Mouse (Mus musculus) hindbrain, embryonic 16.5 days (tissue): ENCODE data around the gene E130114P18Rik. TPM values are rescaled to one million over a fixed set of nuclear protein-coding genes. Genes with fewer than 3 reads are reported as not detected.

Source experiments
- ATAC-seq: fragments of 200-750 bp; cut with Nextera tagmentation; 2 replicates; pipeline ENCODE4 v1.8.0; 2017; ENCODE audit warnings: moderate TSS enrichment, moderate library complexity
- H3K27ac ChIP-seq: fragments of 300-500 bp; sonication (generic); 2 replicates; pipeline ENCODE4 v1.5.1; 2014; ENCODE audit warnings: low read depth, mild to moderate bottlenecking, control low read depth, low read length, moderate library complexity
- H3K27me3 ChIP-seq: fragments of 300-500 bp; sonication (generic); replicated peaks from 2 replicates; pipeline ENCODE4 v1.6.1; 2014; ENCODE audit warnings: low read length; ENCODE audit not compliant: control insufficient read depth, insufficient read depth
- H3K36me3 ChIP-seq: fragments of 300-500 bp; sonication (generic); 2 replicates; pipeline ENCODE4 v1.6.1; 2014; ENCODE audit warnings: mild to moderate bottlenecking, low read length, moderate library complexity, mixed read lengths; ENCODE audit not compliant: control insufficient read depth, insufficient read depth
- H3K4me1 ChIP-seq: fragments of 300-500 bp; sonication (generic); 2 replicates; pipeline ENCODE4 v1.6.1; 2014; ENCODE audit warnings: low read depth, low read length; ENCODE audit not compliant: control insufficient read depth, insufficient read depth
- H3K4me2 ChIP-seq: fragments of 300-500 bp; sonication (generic); 2 replicates; pipeline ENCODE4 v1.6.1; 2014; ENCODE audit warnings: mild to moderate bottlenecking, low read length, control low read depth, moderate library complexity
- H3K4me3 ChIP-seq: fragments of 300-500 bp; sonication (generic); 2 replicates; pipeline ENCODE4 v1.5.1; 2014; ENCODE audit warnings: mild to moderate bottlenecking, low read length, control low read depth, moderate library complexity
- H3K9ac ChIP-seq: fragments of 300-500 bp; sonication (generic); 2 replicates; pipeline ENCODE4 v1.6.1; 2014; ENCODE audit warnings: low read depth, mild to moderate bottlenecking, control low read depth, low read length, moderate library complexity
- H3K9me3 ChIP-seq: fragments of 300-500 bp; sonication (generic); 2 replicates; pipeline ENCODE4 v1.6.1; 2014; ENCODE audit warnings: mild to moderate bottlenecking, low read length, moderate library complexity; ENCODE audit not compliant: control insufficient read depth
- WGBS: fragments of 180-500 bp; shearing (Covaris S2); extraction: QIAGEN DNeasy Blood & Tissue Kit; methylation state at CpG from one replicate; pipeline ENCODE4 v1.1.7; 2014; 5-methylcytosine and 5-hydroxymethylcytosine counted together
- polyA plus RNA-seq: library from polyadenylated mRNA; unstranded; fragments of >200 nt; fragmentation: Nextera tagmentation; extraction: Ambion mirVana; gene quantifications from 2 replicates; pipeline ENCODE4 v1.2.1, GENCODE M21; 2015

The E130114P18Rik gene
- polyA plus RNA-seq, 1 experiment from 2014 or later = 21.5 TPM

- 74% methylated on average over 22 of the region's 22 CpGs for WGBS
- H3K4me2 ChIP-seq = no peak overlapping the region
- H3K27ac ChIP-seq = no peak overlapping the region
- H3K27me3 ChIP-seq = no peaks in the 10 kb centered on the region
- H3K9ac ChIP-seq = no peak overlapping the region
- no peak for ATAC-seq
- H3K4me1 ChIP-seq = peaks cover 4% of the 10 kb centered on the region; the same call in 1 of the 2 replicates
- no peaks in the 10 kb centered on the region for H3K9me3 ChIP-seq
- no peaks in the 10 kb centered on the region for H3K36me3 ChIP-seq
- no peak overlapping the region for H3K4me3 ChIP-seq
These were observed 70.3 kb downstream of the E130114P18Rik start for GRCm38 (mm10) chr4:97707373-97708152.

- no peak overlapping the region for H3K27ac ChIP-seq
- H3K9ac ChIP-seq = no peak overlapping the region
- ATAC-seq = no peak
- H3K27me3 ChIP-seq = no peaks in the 10 kb centered on the region
- no peaks in the 10 kb centered on the region for H3K36me3 ChIP-seq
- no peaks in the 10 kb centered on the region for H3K4me1 ChIP-seq
- no peaks in the 10 kb centered on the region for H3K9me3 ChIP-seq
- no peak overlapping the region for H3K4me2 ChIP-seq
- H3K4me3 ChIP-seq = no peak overlapping the region
- 76% methylated on average over 7 of the region's 7 CpGs for WGBS
These were observed 80.9 kb downstream of the E130114P18Rik start for GRCm38 (mm10) chr4:97696684-97697615.

GRCm38 (mm10) chr4:97695414-97696040 is 82.4 kb downstream of the E130114P18Rik start:
- WGBS = 70% methylated on average over 7 of the region's 7 CpGs
- no peak for ATAC-seq
- Histone ChIP-seq H3K9ac (no peak overlapping the region), H3K4me3 (no peak overlapping the region), H3K4me2 (no peak overlapping the region), H3K27me3 (no peaks in the 10 kb centered on the region), H3K36me3 (no peaks in the 10 kb centered on the region), H3K9me3 (no peaks in the 10 kb centered on the region), H3K4me1 (no peaks in the 10 kb centered on the region), H3K27ac (no peak overlapping the region; the same call in 1 of the 2 replicates)

GRCm38 (mm10) chr4:97693931-97694330 is 83.9 kb downstream of the E130114P18Rik start:
- Histone ChIP-seq H3K4me2 (no peak overlapping the region), H3K4me3 (no peak overlapping the region), H3K4me1 (0 out of 2 replicates have a peak, but pooled peaks cover 2% of the 10 kb centered on the region), H3K9me3 (no peaks in the 10 kb centered on the region), H3K27me3 (no peaks in the 10 kb centered on the region), H3K27ac (no peak overlapping the region), H3K36me3 (no peaks in the 10 kb centered on the region), H3K9ac (no peak overlapping the region)
- WGBS = 90% methylated on average over 4 of the region's 4 CpGs
- ATAC-seq = no peak

- no peak overlapping the region for H3K9ac ChIP-seq
- H3K4me1 ChIP-seq = 0 out of 2 replicates have a peak, but pooled peaks cover 2% of the 10 kb centered on the region
- H3K4me2 ChIP-seq = no peak overlapping the region
- H3K9me3 ChIP-seq = no peaks in the 10 kb centered on the region
- no peak overlapping the region for H3K4me3 ChIP-seq
- no peak overlapping the region for H3K27ac ChIP-seq
- no peaks in the 10 kb centered on the region for H3K27me3 ChIP-seq
- WGBS = 89% methylated on average over 4 of the region's 4 CpGs
- no peaks in the 10 kb centered on the region for H3K36me3 ChIP-seq
- ATAC-seq = no peak
These were observed 84.8 kb downstream of the E130114P18Rik start for GRCm38 (mm10) chr4:97693054-97693453.

- ATAC-seq = no peak; the same call in 1 of the 2 replicates
- 60% methylated on average over 7 of the region's 7 CpGs for WGBS
- no peak overlapping the region for H3K27ac ChIP-seq
These were observed 87.5 kb downstream of the E130114P18Rik start for GRCm38 (mm10) chr4:97690384-97690766.

GRCm38 (mm10) chr4:97689456-97690383 is 88.2 kb downstream of the E130114P18Rik start:
- H3K9me3 ChIP-seq = no peaks in the 10 kb centered on the region
- H3K4me1 ChIP-seq = 0 out of 2 replicates have a peak, but pooled peaks cover 2% of the 10 kb centered on the region

More at GRCm38 (mm10) chr4:97690384-97690766, 87.5 kb downstream of the E130114P18Rik start:
- no peaks in the 10 kb centered on the region for H3K36me3 ChIP-seq
- no peak overlapping the region for H3K9ac ChIP-seq
- no peak overlapping the region for H3K4me3 ChIP-seq
- H3K4me2 ChIP-seq = no peak overlapping the region
- 0 out of 2 replicates have a peak, but pooled peaks cover 2% of the 10 kb centered on the region for H3K4me1 ChIP-seq
- H3K9me3 ChIP-seq = no peaks in the 10 kb centered on the region
- no peaks in the 10 kb centered on the region for H3K27me3 ChIP-seq

GRCm38 (mm10) chr4:97686020-97686419 is 91.9 kb downstream of the E130114P18Rik start:
- ATAC-seq = no peak
- Histone ChIP-seq H3K27ac (no peak overlapping the region), H3K36me3 (no peaks in the 10 kb centered on the region), H3K9ac (no peak overlapping the region), H3K4me3 (no peak overlapping the region), H3K27me3 (no peaks in the 10 kb centered on the region), H3K9me3 (no peaks in the 10 kb centered on the region), H3K4me2 (no peak overlapping the region), H3K4me1 (0 out of 2 replicates have a peak, but pooled peaks cover 2% of the 10 kb centered on the region)
- 53% methylated on average over 5 of the region's 5 CpGs for WGBS

More at GRCm38 (mm10) chr4:97689456-97690383, 88.2 kb downstream of the E130114P18Rik start:
- Histone ChIP-seq H3K27me3 (no peaks in the 10 kb centered on the region), H3K36me3 (no peaks in the 10 kb centered on the region), H3K4me2 (no peak overlapping the region), H3K9ac (no peak overlapping the region), H3K4me3 (no peak overlapping the region), H3K27ac (no peak overlapping the region)
- ATAC-seq = peak; percentile 54; the same call in 1 of the 2 replicates
- WGBS = 58% methylated on average over 8 of the region's 8 CpGs
